ENCODE assay signal across 7 mouse cellular contexts in the genomic region with DNA sequence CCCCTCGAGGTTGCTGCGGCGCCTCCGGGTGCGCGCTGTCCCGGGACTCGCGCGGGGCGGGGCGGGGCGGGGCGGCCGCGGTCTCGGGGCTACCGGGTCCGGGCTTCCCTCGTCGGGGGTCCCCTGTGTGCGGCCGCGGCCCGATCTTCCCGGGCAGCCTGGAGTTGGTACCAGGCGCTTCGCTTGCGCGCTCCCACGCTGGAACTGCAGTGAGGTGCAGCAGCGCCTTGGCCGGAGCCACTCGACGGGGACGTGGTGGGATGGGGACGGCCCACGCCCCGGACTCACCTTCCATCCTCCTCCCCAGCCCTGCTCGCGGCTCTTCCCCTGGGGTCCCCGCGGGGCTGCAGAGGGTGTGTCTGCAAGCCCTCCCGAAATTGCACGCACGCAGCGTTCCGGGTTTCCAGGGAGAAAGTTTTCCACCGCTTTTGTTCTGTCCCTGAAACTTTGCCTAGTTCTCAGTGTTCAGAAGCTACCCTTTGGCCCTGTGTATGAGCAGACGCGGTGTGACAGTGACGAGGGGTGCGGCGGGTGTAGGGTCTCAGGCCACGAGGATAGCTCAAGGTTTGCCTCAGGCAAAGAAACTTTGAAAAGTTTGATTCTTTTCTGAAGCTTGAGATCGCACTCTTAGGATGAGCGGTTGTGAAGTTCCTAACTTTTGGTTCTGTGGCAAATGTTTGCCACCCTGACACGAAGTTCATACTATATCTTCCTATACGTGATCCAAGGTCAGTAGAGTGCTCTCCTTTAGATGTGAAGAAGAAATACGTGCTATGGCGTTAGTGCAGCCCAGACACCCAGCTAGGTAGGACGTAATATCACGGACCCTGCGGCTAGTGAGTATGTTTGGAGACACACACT. TPM values are rescaled to one million over a fixed set of nuclear protein-coding genes. Genes with fewer than 3 reads are reported as not detected.
DNase-seq lines count a peak whose midpoint lies in the region; ATAC-seq and TF ChIP-seq lines count a peak whose summit lies in the region.

No protein-coding gene starts in this region.

- H3K9me3 ChIP-seq in intestine, embryonic 16.5 days (ENCODE audit: control insufficient read depth, low read length) = no peaks in the 10 kb centered on the region

- H3K4me1 ChIP-seq in bone marrow, adult 2 months (ENCODE audit: control insufficient read depth, insufficient read depth, low read length) = peaks cover 2% of the 10 kb centered on the region; the same call in 1 of the 2 replicates
- peaks cover 27% of the 10 kb centered on the region for H3K4me1 ChIP-seq in intestine, embryonic 16.5 days (ENCODE audit: control insufficient read depth, insufficient read depth, low read length)

- H3K36me3 ChIP-seq in intestine, embryonic 16.5 days (ENCODE audit: control insufficient read depth, insufficient read depth, low read length) = no peaks in the 10 kb centered on the region

- WGBS in bone marrow, adult 2 months = 7% methylated on average over 59 of the region's 64 CpGs
- WGBS in intestine, embryonic 16.5 days = 2% methylated on average over 58 of the region's 64 CpGs

- no peak for TF ChIP-seq POLR2A in bone marrow, adult 2 months (IDR thresholded peaks at IDR 0.05; ENCODE audit: borderline replicate concordance, control insufficient read depth, low read depth, low read length)

- H3K4me3 ChIP-seq in bone marrow, adult 2 months (replicated peaks; ENCODE audit: control insufficient read depth, low read depth, low read length) = peak overlapping the region; percentile 83
- peak overlapping the region; percentile 73 for H3K4me3 ChIP-seq in intestine, embryonic 16.5 days (ENCODE audit: low read length)

- TF ChIP-seq CTCF in bone marrow, adult 2 months (IDR thresholded peaks at IDR 0.05; ENCODE audit: control insufficient read depth, insufficient read depth, low read length) = no peak

- peak overlapping the region; percentile 95 for H3K9ac ChIP-seq in intestine, embryonic 16.5 days (ENCODE audit: low read depth, low read length)

- peak; percentile 15 to 32 for DNase-seq in spleen, postnatal 14 days (ENCODE audit: low spot score in 2 of 2)
- no peak for DNase-seq in spleen, adult 18-20 months
- DNase-seq in gastrocnemius, postnatal 10 days = peak; percentile 59
- peak; percentile 36 to 48 for DNase-seq in right cerebral cortex, postnatal 10 days (ENCODE audit: low spot score in 2 of 2)

- H3K27ac ChIP-seq in bone marrow, adult 2 months (ENCODE audit: control insufficient read depth, insufficient read depth, low read depth, low read length, poor library complexity) = peak overlapping the region; percentile 46; the same call in 1 of the 2 replicates
- peak overlapping the region; percentile 94 for H3K27ac ChIP-seq in intestine, embryonic 16.5 days (ENCODE audit: low read length)

- no peaks in the 10 kb centered on the region for H3K27me3 ChIP-seq in intestine, embryonic 16.5 days (replicated peaks; ENCODE audit: control insufficient read depth, insufficient read depth, low read length)

- peak overlapping the region; percentile 85 for H3K4me2 ChIP-seq in intestine, embryonic 16.5 days (ENCODE audit: low read depth, low read length)

- peak; percentile 81 for ATAC-seq in intestine, embryonic 16.5 days
- ATAC-seq in megakaryocyte, adult 5-6 weeks (ENCODE audit: poor library complexity, severe bottlenecking) = peak; percentile 50

RNA-seq across cellular contexts. Expression of gene Mrtfb, which starts 0.6 kb away (rescaled TPM):
- polyA plus RNA-seq in bone marrow, adult 2 months (2011; ENCODE audit: insufficient read depth, insufficient read length, low replicate concordance, missing spikeins) = 1.8 and 2.4 TPM in 2 replicates
- total RNA-seq in gastrocnemius, postnatal 10 days (2021) = 10 to 100 TPM; 39.5 TPM
- polyA plus RNA-seq in intestine, embryonic 16.5 days (2015; fragmentation: Nextera tagmentation; extraction: Ambion mirVana) = 15.2 and 17.1 TPM in 2 replicates
- 6.2 and 8.4 TPM in 2 replicates for total RNA-seq in megakaryocyte, adult 5-6 weeks (2015)
- total RNA-seq in megakaryocyte, adult 5-6 weeks (2017) = 2.8 and 5.9 TPM in 2 replicates

Comparison
In these comparisons a context has a peak if more than half of its experiments do, and no peak if none do; other contexts are left out.
1. DNase-seq: peak in spleen, postnatal 14 days (2 of 2), gastrocnemius, postnatal 10 days (single experiment) and right cerebral cortex, postnatal 10 days (2 of 2); none in spleen, adult 18-20 months (0 of 2).
2. RNA of gene Mrtfb, which starts 0.6 kb away (total RNA-seq): 39.5 TPM in gastrocnemius, postnatal 10 days; 2.8 to 8.4 TPM in megakaryocyte, adult 5-6 weeks; every median in the first group is over 4 times any median in the second.